Mouse (Mus musculus): Measurements from ENCODE around the gene Fbxl5.

- no peak for TF ChIP-seq CTCF (IDR thresholded peaks at IDR 0.05; ENCODE audit: low read depth, low read length)
- no peak for TF ChIP-seq POLR2AphosphoS5 (IDR thresholded peaks at IDR 0.05; ENCODE audit: insufficient replicate concordance, low read depth, low read length)
These were observed 89.1 kb downstream of the Fbxl5 start for GRCm38 (mm10) chr5:43732381-43732780.

All from G1E (cell line).